Mouse (Mus musculus): ENCODE results near the gene Enkd1.

DNA sequence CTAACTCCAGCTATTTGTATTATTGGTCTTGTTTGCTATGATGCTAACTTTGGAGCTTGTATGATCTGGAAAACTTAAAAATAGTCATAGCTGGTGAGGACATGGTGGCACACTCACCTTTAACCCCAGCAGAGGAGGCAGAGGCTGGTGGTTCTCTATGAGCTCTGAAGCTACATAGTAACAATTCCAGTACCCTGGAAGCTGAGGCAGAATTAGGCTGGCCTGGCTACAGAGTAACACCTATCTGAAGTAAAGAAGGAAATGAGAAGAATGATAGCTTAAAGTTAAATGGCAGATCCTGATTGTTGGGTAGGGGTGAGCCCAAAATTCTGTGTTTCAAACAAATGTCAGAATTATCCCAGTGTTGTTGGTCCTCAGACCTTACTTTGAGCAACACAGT lies 50.4 kb downstream of the Enkd1 start:
- TF ChIP-seq USF1 (IDR thresholded peaks at IDR 0.05; ENCODE audit: low read depth) (no peak), CTCF (IDR thresholded peaks at IDR 0.05; ENCODE audit: control insufficient read depth, insufficient read depth, insufficient read length) (no peak), MYOD1 (IDR thresholded peaks at IDR 0.05; ENCODE audit: control insufficient read depth, insufficient read length, low read depth) (no peak), MAX (IDR thresholded peaks at IDR 0.05) (no peak), FOSL1 (IDR thresholded peaks at IDR 0.05; ENCODE audit: insufficient read depth, low read length, poor library complexity, severe bottlenecking) (no peak), MYOG (IDR thresholded peaks at IDR 0.05; ENCODE audit: control insufficient read depth, extremely low read depth, insufficient read length) (no peak)

Data from C2C12 (cell line).